Mouse (Mus musculus): ENCODE data around the gene Mup19. TPM values are rescaled to one million over a fixed set of nuclear protein-coding genes. Genes with fewer than 3 reads are reported as not detected.
"Not testable (repeated sequence)": the region's sequence is repeated elsewhere in the genome, so short reads cannot be mapped to it uniquely, and the experiment has no call there.

The Mup19 gene
- polyA plus RNA-seq (2011; ENCODE audit: insufficient read length, low read depth, missing spikeins): not detected in 2 replicates

DNA sequence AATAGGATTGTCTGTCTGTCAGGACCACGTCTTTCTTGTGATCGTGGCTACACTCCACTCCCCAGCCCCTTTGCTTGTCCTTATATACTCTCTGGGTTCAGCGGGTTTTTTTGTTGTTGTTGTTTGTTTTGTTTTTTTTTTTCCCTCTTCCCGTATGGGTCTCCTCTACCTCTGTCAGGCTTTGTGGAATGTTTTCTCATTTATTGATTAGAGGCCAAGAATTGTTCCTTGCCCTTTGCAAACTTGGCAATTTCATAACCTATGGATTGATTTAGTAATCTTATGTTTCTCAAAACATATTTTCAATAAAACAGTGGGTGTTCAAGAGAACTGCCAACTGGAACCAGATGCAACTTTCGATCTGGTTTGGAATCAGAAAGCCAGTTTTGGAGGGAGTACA, at the start of gene Mup19:
TSS of gene Mup19 (minus strand) at position 101 of the 400 bp plus-strand sequence.
- not testable (repeated sequence) for H3K4me3 ChIP-seq (ENCODE audit: insufficient read depth, low read length); H3K4me1 ChIP-seq (ENCODE audit: control insufficient read depth, insufficient read depth, low read length); H3K27ac ChIP-seq (ENCODE audit: insufficient read depth, low read length)

DNA sequence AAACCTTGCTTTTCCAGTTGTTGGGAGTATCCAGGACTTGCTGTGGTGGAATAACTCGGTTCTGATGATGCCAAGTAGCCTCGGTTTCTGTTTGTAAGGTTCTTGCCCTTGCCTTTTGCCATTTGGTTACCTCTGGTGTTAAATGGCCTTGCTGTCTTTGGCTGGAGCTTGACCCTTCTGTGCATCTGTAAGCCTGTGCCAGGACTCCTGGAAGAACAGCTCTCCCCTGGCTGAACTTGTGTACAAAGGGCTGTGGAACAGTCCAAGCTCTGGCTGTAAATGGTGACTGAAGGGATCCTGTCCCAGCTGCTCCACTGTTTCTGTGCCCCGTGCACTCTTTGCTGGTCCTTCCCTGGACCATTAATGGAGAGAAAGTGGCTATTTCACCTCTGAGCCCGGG, 47.1 kb upstream of the Mup19 start:
- no peaks in the 10 kb centered on the region for H3K4me1 ChIP-seq (ENCODE audit: control insufficient read depth, insufficient read depth, low read length)
- H3K4me3 ChIP-seq (ENCODE audit: insufficient read depth, low read length): no peak overlapping the region
- TF ChIP-seq POLR2A (IDR thresholded peaks at IDR 0.05; ENCODE audit: low read depth, low read length) (no peak), CTCF (IDR thresholded peaks at IDR 0.05; ENCODE audit: borderline replicate concordance, insufficient read depth, low read length) (no peak)
- no peak overlapping the region for H3K27ac ChIP-seq (ENCODE audit: insufficient read depth, low read length)

DNA sequence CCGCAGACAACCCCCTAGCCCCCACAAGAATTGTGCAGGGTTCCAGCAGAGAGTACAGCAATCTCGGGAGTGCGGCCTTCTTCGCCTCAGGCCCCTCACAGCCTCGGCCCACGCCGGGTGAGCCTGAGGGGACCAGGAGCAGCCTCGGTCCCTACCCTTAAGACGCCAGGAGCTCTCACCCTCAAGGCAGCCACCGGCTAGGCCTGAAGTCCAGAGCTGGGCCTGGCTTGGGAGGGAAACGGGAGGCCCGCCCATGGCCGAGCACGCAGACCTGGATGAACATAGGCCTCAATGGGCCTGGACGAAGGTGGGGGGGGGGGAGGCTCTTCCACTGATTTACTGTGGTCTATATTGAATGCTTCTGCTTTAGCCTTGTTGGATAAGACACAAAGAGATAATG, 41.1 kb upstream of the Mup19 start:
- no peaks in the 10 kb centered on the region for H3K4me1 ChIP-seq (ENCODE audit: control insufficient read depth, insufficient read depth, low read length)
- no peak for TF ChIP-seq POLR2A (IDR thresholded peaks at IDR 0.05; ENCODE audit: low read depth, low read length)
- no peak for TF ChIP-seq CTCF (IDR thresholded peaks at IDR 0.05; ENCODE audit: borderline replicate concordance, insufficient read depth, low read length)

DNA sequence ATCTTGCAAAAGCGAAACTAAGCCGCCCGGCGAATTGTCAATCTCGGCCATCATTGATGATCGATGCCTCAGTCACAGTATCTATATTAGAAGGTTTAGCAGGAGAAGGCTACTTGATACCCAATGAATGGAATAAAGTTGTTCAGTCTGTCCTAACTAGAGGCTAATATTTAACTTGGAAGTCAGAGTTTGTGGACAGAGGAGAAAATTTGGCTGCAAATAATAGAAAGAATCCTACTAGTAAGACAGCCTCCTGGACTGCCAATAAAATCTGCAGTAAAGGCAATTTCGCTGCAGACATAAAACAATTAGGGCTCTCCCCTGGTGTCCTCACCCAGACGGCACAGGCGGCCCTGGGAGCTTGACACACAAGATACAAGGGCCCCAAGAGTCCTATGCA, 40.5 kb upstream of the Mup19 start:
- not testable (repeated sequence) for H3K4me3 ChIP-seq (ENCODE audit: insufficient read depth, low read length); H3K27ac ChIP-seq (ENCODE audit: insufficient read depth, low read length); H3K4me1 ChIP-seq (ENCODE audit: control insufficient read depth, insufficient read depth, low read length)

More for the DNA sequence above, 41.1 kb upstream of the Mup19 start:
- Histone ChIP-seq H3K4me3 (ENCODE audit: insufficient read depth, low read length) (no peak overlapping the region), H3K27ac (ENCODE audit: insufficient read depth, low read length) (no peak overlapping the region)

GRCm38 (mm10) chr4:61815602-61816001, 33.5 kb upstream of the Mup19 start:
- no peak for TF ChIP-seq POLR2A (IDR thresholded peaks at IDR 0.05; ENCODE audit: low read depth, low read length)
- H3K4me1 ChIP-seq (ENCODE audit: control insufficient read depth, insufficient read depth, low read length): no peaks in the 10 kb centered on the region
- H3K27ac ChIP-seq (ENCODE audit: insufficient read depth, low read length): no peak overlapping the region
- H3K4me3 ChIP-seq (ENCODE audit: insufficient read depth, low read length): no peak overlapping the region

GRCm38 (mm10) chr4:61813435-61813834, 31.4 kb upstream of the Mup19 start:
- Histone ChIP-seq H3K4me3 (ENCODE audit: insufficient read depth, low read length) (no peak overlapping the region), H3K27ac (ENCODE audit: insufficient read depth, low read length) (no peak overlapping the region), H3K4me1 (ENCODE audit: control insufficient read depth, insufficient read depth, low read length) (no peaks in the 10 kb centered on the region)
- TF ChIP-seq CTCF (IDR thresholded peaks at IDR 0.05; ENCODE audit: borderline replicate concordance, insufficient read depth, low read length) (no peak), POLR2A (IDR thresholded peaks at IDR 0.05; ENCODE audit: low read depth, low read length) (no peak)

- H3K4me1 ChIP-seq (ENCODE audit: control insufficient read depth, insufficient read depth, low read length); H3K27ac ChIP-seq (ENCODE audit: insufficient read depth, low read length); H3K4me3 ChIP-seq (ENCODE audit: insufficient read depth, low read length): not testable (repeated sequence)
- peak; percentile 51; the same call in 1 of the 2 replicates for TF ChIP-seq CTCF (IDR thresholded peaks at IDR 0.05; ENCODE audit: borderline replicate concordance, insufficient read depth, low read length)
Measured at GRCm38 (mm10) chr4:61811193-61811592, 29.1 kb upstream of the Mup19 start.

GRCm38 (mm10) chr4:61808926-61809325, 26.9 kb upstream of the Mup19 start:
- not testable (repeated sequence) for H3K4me3 ChIP-seq (ENCODE audit: insufficient read depth, low read length); H3K4me1 ChIP-seq (ENCODE audit: control insufficient read depth, insufficient read depth, low read length); H3K27ac ChIP-seq (ENCODE audit: insufficient read depth, low read length)

- not testable (repeated sequence) for H3K27ac ChIP-seq (ENCODE audit: insufficient read depth, low read length); H3K4me3 ChIP-seq (ENCODE audit: insufficient read depth, low read length); H3K4me1 ChIP-seq (ENCODE audit: control insufficient read depth, insufficient read depth, low read length)
Measured at GRCm38 (mm10) chr4:61789699-61790098, 7.6 kb upstream of the Mup19 start.

DNA sequence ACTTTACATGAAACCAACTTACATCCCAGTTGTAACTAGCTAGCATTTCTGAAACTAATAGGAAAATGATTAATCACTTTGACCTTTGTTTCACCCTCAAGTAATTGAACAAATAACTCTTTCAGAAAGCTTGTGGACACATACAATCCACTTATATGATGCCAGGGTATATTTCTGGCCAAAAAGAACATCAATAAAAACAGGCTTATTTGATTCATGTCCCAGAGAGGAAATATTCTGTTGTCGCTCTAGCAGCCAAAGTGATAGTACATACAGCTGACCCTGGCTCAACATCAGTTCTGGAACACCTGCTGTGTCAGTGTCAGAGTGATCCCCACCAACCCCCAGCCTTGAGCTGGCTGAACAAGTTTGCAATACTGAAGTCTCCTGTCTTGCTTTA, 2.2 kb upstream of the Mup19 start:
- H3K27ac ChIP-seq (ENCODE audit: insufficient read depth, low read length); H3K4me1 ChIP-seq (ENCODE audit: control insufficient read depth, insufficient read depth, low read length): not testable (repeated sequence)

More for the DNA sequence above, 2.2 kb upstream of the Mup19 start:
- not testable (repeated sequence) for H3K4me3 ChIP-seq (ENCODE audit: insufficient read depth, low read length)

Other genes with a start within 250 kb of the Mup19 start
- gene Mup17, start 186.4 kb downstream of the Mup19 start, polyA plus RNA-seq (2011; ENCODE audit: insufficient read length, low read depth, missing spikeins): not detected in 2 replicates
- not detected in 2 replicates for gene Mup18, start 108.1 kb downstream of the Mup19 start, polyA plus RNA-seq (2011; ENCODE audit: insufficient read length, low read depth, missing spikeins)
- gene Mup5, start 53.0 kb upstream of the Mup19 start, polyA plus RNA-seq (2011; ENCODE audit: insufficient read length, low read depth, missing spikeins): not detected in 2 replicates